Mouse (Mus musculus) liver (tissue): ENCODE data around the gene Mgam.
"Not testable (repeated sequence)": the region's sequence is repeated elsewhere in the genome, so short reads cannot be mapped to it uniquely, and the experiment has no call there.

Experiments
- DNase-seq: peaks from one replicate; pipeline ENCODE4 v3.0.0-alpha.2; 2020; ENCODE audit warnings: mixed read lengths

Mgam gene

GRCm38 (mm10) chr6:40628406-40629000, at the start of gene Mgam:
Gene Mgam (plus strand): TSS chr6:40628831.
- no peak for DNase-seq

GRCm38 (mm10) chr6:40584336-40584735, 44.3 kb upstream of the Mgam start:
- no peak for DNase-seq

GRCm38 (mm10) chr6:40585645-40586044, 43.0 kb upstream of the Mgam start, which contains the start of gene Clec5a:
Gene Clec5a (minus strand): TSS chr6:40585821.
- DNase-seq: no peak

DNA sequence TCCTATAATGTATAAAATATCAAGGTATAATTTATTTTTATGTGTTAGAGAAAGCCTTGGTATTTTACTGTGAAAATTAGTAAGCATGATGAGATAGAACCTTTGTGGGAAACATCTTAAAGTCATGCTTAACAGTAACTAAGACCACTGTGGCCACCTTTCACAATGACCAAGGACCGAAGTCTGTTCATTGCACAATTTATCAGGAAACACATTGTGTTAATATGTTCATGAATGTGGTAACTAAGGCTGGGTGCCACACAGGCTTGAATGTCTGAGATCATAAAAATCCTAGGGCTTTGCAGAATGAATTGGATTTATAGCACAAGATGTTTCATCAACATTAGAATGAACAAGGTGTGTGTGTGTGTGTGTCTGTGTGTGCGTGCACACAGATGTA, 40.3 kb upstream of the Mgam start:
- DNase-seq: no peak

DNA sequence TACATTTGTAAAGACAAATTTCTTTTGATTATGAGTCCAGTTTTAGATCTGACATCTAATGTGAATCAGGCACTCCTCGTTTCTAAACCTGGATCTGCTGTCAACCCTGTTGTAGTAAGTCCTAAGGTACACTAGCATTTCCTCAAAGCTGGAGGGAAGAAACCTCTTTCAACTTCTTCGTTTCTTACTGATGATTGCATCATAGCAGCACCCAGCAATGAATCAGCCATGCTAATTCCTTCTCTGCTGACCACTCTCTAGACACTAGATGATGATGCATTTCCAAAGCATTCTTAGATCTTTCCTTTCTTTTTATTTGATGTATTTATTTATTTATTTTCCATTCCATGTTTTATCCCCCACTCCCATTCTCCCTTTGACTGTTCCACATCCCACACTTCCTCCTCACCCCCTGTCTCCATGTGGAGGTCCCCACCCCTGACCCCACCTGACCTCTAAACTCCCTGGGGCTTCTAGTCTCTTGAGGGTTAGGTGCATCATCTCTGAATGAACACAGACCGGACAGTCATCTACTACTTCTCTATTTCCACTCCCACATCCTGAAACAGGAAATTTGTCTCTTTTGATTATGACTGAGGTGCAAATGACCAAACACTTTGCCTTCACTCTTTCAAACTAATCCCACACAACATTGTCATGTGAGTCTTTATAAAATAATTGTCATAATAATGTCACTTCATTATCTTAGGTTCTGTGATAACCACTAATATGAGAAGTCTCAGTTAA, 33.7 kb upstream of the Mgam start:
- DNase-seq: no peak

GRCm38 (mm10) chr6:40598546-40598945, 30.1 kb upstream of the Mgam start:
- DNase-seq: not testable (repeated sequence)

- DNase-seq: no peak
Measured at GRCm38 (mm10) chr6:40607431-40607830, 21.2 kb upstream of the Mgam start.

- no peak for DNase-seq
Measured at GRCm38 (mm10) chr6:40610244-40610643, 18.4 kb upstream of the Mgam start.

GRCm38 (mm10) chr6:40613260-40613852, 15.3 kb upstream of the Mgam start, which contains the start of gene Tas2r138:
Gene Tas2r138 (minus strand): TSS chr6:40613310.
- DNase-seq: no peak

DNA sequence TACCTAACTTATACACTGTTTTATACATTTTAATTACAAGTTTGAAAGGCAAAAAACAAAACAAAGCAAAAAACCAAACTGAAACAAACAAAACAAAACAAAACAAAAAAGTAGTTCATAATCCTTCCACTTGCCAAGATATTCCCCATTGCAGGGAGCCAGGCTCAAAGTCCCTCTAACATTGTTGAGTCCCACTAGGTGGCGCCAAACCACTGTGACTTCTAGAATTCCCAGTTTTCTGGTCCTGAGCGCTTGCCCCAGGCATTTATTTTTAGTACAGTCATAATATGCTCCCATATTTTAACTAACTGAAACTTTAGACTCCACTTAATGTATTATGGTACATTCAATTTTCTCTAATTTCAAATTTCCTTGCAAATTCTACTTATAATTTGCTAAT, 10.7 kb upstream of the Mgam start:
- peak; percentile 55 for DNase-seq

GRCm38 (mm10) chr6:40626111-40626510, 2.5 kb upstream of the Mgam start:
- DNase-seq: no peak

DNA sequence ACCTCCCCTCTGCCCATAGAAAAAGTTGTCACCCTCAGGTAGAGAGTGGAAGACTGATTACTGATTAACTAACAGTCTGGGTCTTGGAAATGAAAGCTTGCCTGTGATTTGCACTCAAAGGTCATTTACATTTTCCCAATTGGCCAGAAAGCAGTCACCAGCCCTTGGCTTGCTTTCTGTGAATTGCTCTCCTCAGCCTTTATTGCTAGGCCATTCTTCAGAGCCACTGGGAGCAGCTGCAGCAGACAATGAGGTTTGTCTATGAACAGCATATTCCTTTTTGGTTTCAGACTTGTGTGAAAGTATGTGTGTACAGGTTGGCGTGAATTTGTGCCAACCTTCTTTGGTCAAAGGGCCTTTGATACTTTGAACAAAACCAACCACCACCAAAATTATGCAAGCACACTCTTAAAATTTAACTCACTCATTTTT, 6.0 kb downstream of the Mgam start:
- DNase-seq: no peak

DNA sequence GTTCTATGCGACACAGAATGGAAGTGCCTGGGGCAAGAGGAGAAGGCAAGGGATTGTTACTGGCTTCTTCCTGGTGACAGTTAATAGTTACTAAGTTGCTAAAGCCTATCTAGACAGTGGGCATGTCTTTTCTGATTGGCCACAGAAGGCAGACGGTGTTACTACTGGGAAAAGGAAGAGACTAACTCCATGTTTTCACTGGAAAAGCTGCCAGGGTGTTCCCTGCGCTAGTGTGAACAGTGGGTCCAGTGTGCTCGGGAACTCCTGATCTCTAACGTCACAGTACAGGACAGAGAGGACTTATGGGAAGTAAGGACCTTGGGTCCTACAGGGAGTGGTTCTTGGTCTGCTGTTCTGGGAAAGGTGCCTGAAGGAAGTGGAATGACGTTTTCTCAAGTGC, 6.9 kb downstream of the Mgam start:
- no peak for DNase-seq

- no peak for DNase-seq
Measured at GRCm38 (mm10) chr6:40637755-40638154, 9.1 kb downstream of the Mgam start.

DNA sequence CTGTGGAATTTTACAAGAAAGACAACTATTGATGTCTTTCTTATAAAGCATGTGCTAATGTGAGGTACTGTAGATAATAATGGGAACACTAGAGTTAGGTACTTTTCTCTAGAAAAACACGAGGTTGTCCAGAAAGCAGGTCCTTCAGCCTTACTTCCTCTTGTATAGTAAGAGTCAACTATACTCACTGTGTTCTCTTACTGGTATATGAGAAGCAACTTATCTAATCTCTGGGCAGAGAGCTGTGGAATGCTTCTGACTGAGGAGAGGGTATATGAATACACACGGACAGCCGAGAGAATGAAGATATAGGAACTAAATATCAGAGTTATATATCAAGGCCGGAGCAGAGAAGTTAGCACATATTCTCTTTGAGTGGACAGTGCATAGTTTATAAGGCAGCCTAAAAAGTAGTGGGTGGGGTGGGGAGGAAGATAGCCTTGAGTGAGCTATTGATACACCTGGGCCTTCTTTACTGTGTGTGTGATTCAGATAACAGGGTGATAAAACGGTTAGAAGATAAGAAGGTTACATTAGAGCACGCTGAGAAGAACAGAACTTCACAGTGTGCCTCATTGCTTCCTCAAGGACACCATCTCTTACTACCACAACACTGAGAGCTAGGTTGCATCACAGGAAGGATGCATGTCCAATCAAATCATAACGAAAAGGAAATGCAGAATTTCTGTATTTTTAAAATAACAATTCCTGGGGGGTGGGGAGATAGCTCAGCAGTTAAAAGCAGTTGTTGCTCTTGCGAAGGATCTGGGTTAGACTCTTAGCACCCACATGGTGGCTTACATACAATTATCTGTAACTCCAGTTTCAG, 12.3 kb downstream of the Mgam start:
- no peak for DNase-seq

DNA sequence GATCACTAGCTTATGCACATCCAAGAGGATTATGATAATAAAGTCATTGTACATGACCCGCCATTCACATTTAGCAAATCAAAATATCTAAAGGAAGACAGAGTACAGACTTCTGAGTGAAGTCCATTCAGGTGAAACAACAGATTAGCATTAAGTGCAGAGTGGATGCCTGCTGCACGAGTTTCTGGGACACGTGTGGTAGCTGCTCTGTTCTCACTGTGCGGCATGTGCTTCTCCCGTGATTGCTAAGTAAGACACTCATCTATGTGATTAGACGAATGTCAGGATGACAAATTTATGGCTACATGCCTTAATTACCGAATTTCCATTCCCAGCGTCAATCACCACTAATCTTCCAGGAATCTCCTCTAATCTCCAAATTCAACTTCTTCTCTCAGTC, 17.1 kb downstream of the Mgam start:
- no peak for DNase-seq

DNA sequence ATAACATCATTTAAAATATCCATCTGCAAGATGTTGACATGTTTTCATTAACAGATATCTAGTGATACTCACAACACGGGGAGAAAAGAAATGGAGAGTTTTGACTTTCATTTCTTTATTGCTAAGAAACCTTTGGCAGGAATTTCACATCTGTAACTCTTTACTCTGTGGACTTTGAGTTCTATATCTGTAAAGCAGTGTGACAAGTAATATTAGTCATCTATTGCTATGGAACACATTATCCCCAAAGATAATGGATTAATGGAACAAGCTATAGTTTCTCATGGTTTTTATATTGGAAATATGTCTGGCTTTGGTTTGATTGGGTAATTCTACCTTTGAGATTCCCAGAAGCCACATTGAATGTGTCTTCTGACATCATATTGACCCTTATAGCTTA, 22.3 kb downstream of the Mgam start:
- DNase-seq: no peak

DNA sequence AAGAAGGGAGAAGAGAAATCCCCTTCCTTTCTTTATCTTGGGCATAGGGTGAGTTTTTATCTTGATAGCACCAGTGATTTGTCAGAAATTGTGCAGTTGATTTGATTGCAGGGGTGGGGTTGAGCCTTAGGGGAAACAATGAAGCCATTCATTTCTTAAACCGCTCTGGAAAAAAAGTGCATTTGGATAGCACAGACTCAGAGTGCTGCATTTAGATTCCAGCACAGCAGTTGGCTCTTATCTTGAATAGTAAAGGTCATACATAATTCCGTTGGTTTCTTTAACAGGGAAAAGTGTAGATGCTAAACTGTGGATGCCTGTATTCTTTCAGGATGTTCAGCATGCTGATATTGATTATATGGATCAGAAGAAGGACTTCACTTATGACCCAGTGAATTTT, 32.3 kb downstream of the Mgam start:
- DNase-seq: no peak

GRCm38 (mm10) chr6:40689180-40689579, 60.5 kb downstream of the Mgam start:
- DNase-seq: no peak

DNA sequence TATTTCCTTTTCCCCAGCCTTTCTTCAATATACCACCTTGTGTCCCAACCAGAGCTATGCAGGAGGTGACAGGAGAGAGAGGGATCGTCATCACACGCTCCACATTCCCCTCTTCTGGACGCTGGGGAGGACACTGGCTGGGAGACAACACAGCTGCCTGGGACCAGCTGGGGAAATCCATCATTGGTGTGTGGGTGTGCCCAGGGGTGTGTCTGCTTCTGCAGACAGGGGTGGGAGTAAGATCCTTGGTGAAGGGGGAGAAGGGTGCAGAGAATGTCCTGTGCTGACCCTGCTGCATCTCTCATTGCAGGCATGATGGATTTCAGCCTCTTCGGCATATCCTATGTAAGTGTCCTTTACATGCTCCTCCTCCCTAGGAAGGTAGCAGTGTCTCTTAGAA, 63.4 kb downstream of the Mgam start:
- DNase-seq: not testable (repeated sequence)

GRCm38 (mm10) chr6:40713494-40713893, 84.9 kb downstream of the Mgam start:
- not testable (repeated sequence) for DNase-seq

DNA sequence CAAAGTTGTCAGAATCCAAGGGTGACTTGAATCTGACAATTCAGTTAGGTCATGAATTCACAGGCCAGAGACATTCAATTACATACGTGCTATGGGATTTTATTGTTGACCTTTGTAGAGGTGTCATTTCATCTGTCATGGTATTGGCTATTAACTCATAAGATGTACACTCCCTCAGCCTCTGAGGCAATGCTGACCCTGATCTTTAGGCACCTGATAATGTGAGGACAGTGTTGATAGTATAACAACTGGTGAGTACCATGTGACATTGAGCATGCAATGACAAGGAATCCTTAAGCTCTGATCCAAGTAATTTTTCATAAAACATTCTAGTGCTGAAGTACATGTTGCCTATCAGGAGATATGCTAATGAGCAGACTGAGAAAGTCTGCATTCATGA, 87.1 kb downstream of the Mgam start:
- DNase-seq: no peak

- not testable (repeated sequence) for DNase-seq
Measured at GRCm38 (mm10) chr6:40728506-40728905, 99.9 kb downstream of the Mgam start.
